Mouse (Mus musculus): ENCODE results near the gene Pprc1. TPM values are rescaled to one million over a fixed set of nuclear protein-coding genes. Genes with fewer than 3 reads are reported as not detected.
A peak's percentile ranks its signal among the peaks of the same experiment; 100 is the strongest.

The Pprc1 gene
- total and polyA plus RNA-seq, 3 experiments: 27.8 to 135 (median 39.3) TPM

GRCm38 (mm10) chr19:46042476-46043011 is 2.1 kb upstream of the Pprc1 start (continued):
- TF ChIP-seq ZKSCAN1 (IDR thresholded peaks at IDR 0.05; ENCODE audit: low read depth, low read length) (no peak), MYB (IDR thresholded peaks at IDR 0.05; ENCODE audit: low read depth, low read length) (no peak)

GRCm38 (mm10) chr19:46043380-46043779 is 1.3 kb upstream of the Pprc1 start:
- H3K79me2 ChIP-seq (ENCODE audit: control insufficient read depth, insufficient read depth, low read length, poor library complexity): peaks cover 64% of the 10 kb centered on the region
- TF ChIP-seq MAX (IDR thresholded peaks at IDR 0.05; ENCODE audit: low read length): 0 out of 2 replicates have a peak, but pooled peaks have one; percentile 18
- peak; percentile 88 for TF ChIP-seq USF1 (IDR thresholded peaks at IDR 0.05; ENCODE audit: low read depth, low read length)
- TF ChIP-seq POLR2A (IDR thresholded peaks at IDR 0.05; ENCODE audit: control insufficient read depth in 1 of 2, insufficient read depth in 1 of 2, low read depth in 1 of 2, low read length in 2 of 2, poor library complexity in 1 of 2): 0 out of 4 replicates have a peak, but pooled peaks of 1 of the 2 experiments have one; percentile 25
- TF ChIP-seq ZMIZ1 (IDR thresholded peaks at IDR 0.05; ENCODE audit: low read depth, low read length): no peak
- no peak for TF ChIP-seq GATA1 (IDR thresholded peaks at IDR 0.05; ENCODE audit: low read depth, low read length)
- TF ChIP-seq BHLHE40 (IDR thresholded peaks at IDR 0.05; ENCODE audit: borderline replicate concordance, low read depth, low read length): peak; percentile 78; the same call in 1 of the 2 replicates
- TF ChIP-seq ZNF384 (IDR thresholded peaks at IDR 0.05; ENCODE audit: low read depth, low read length): no peak
- TF ChIP-seq HCFC1 (IDR thresholded peaks at IDR 0.05; ENCODE audit: low read depth, low read length): no peak
- peak in 1 of 2 experiments; percentile 51; a peak in 2 of 4 replicates for TF ChIP-seq USF2 (IDR thresholded peaks at IDR 0.05; ENCODE audit: borderline replicate concordance in 1 of 2, insufficient read depth in 1 of 2, low read depth in 1 of 2, low read length in 2 of 2)
- TF ChIP-seq MAZ (IDR thresholded peaks at IDR 0.05; ENCODE audit: low read depth, low read length): no peak
- H3K36me3 ChIP-seq (ENCODE audit: control insufficient read depth in 1 of 2, insufficient read depth in 2 of 2, low read length in 2 of 2): peaks cover 0 to 34% of the 10 kb centered on the region in 2 experiments; a peak in 2 of 4 replicates
- no peaks in the 10 kb centered on the region for H3K27me3 ChIP-seq (ENCODE audit: control insufficient read depth in 1 of 2, insufficient read depth in 2 of 2, low read length in 2 of 2)
- H3K27ac ChIP-seq (ENCODE audit: control insufficient read depth, low read depth, low read length): peak overlapping the region; percentile 81
- H3K9ac ChIP-seq (ENCODE audit: control insufficient read depth, low read depth, low read length, poor library complexity, severe bottlenecking): peak overlapping the region; percentile 62
- H3K4me3 ChIP-seq (ENCODE audit: control insufficient read depth in 1 of 2, insufficient read depth in 1 of 2, low read depth in 2 of 2, low read length in 2 of 2): peak overlapping the region; percentile 15 to 18; a peak in 3 of 4 replicates
- no peaks in the 10 kb centered on the region for H3K9me3 ChIP-seq (replicated peaks; ENCODE audit: insufficient read depth, low read length)
- H3K4me1 ChIP-seq (ENCODE audit: control insufficient read depth in 1 of 2, insufficient read depth in 2 of 2, low read length in 2 of 2): peaks cover 25 to 43% of the 10 kb centered on the region in 2 experiments
- no peak for DNase-seq (ENCODE audit: low read depth, low spot score)

- no peaks in the 10 kb centered on the region for H3K27me3 ChIP-seq (ENCODE audit: control insufficient read depth in 1 of 2, insufficient read depth in 2 of 2, low read length in 2 of 2)
- peak; percentile 87 for DNase-seq (ENCODE audit: low read depth, low spot score)
- H3K9ac ChIP-seq (ENCODE audit: control insufficient read depth, low read depth, low read length, poor library complexity, severe bottlenecking): peak within 1 kb of the TSS; percentile 89
- H3K4me3 ChIP-seq (ENCODE audit: control insufficient read depth in 1 of 2, insufficient read depth in 1 of 2, low read depth in 2 of 2, low read length in 2 of 2): peak within 1 kb of the TSS; percentile 76 to 95
- peaks cover 22 to 46% of the 10 kb centered on the region in 2 experiments for H3K4me1 ChIP-seq (ENCODE audit: control insufficient read depth in 1 of 2, insufficient read depth in 2 of 2, low read length in 2 of 2)
- H3K79me2 ChIP-seq (ENCODE audit: control insufficient read depth, insufficient read depth, low read length, poor library complexity): peaks cover 48% of the 10 kb centered on the region
- peak within 1 kb of the TSS; percentile 61 for H3K27ac ChIP-seq (ENCODE audit: control insufficient read depth, low read depth, low read length)
- H3K9me3 ChIP-seq (replicated peaks; ENCODE audit: insufficient read depth, low read length): no peaks in the 10 kb centered on the region
- peaks cover 0 to 35% of the 10 kb centered on the region in 2 experiments; a peak in 2 of 4 replicates for H3K36me3 ChIP-seq (ENCODE audit: control insufficient read depth in 1 of 2, insufficient read depth in 2 of 2, low read length in 2 of 2)
- TF ChIP-seq MAFK (IDR thresholded peaks at IDR 0.05; ENCODE audit: borderline replicate concordance, low read depth, low read length) (no peak), ZMIZ1 (IDR thresholded peaks at IDR 0.05; ENCODE audit: low read depth, low read length) (peak; percentile 40; the same call in 1 of the 2 replicates), MAX (IDR thresholded peaks at IDR 0.05; ENCODE audit: low read length) (peak; percentile 72; the same call in 1 of the 2 replicates), CHD2 (IDR thresholded peaks at IDR 0.05; ENCODE audit: low read length) (no peak), TAL1 (IDR thresholded peaks at IDR 0.05; ENCODE audit: low read length) (no peak), MEF2A (IDR thresholded peaks at IDR 0.05; ENCODE audit: extremely low read depth, insufficient replicate concordance, low read depth, low read length, poor library complexity, severe bottlenecking) (no peak), RCOR1 (IDR thresholded peaks at IDR 0.05; ENCODE audit: low read depth, low read length) (no peak), ZNF384 (IDR thresholded peaks at IDR 0.05; ENCODE audit: low read depth, low read length) (no peak), MXI1 (IDR thresholded peaks at IDR 0.05; ENCODE audit: low read depth, low read length) (peak; percentile 88), UBTF (IDR thresholded peaks at IDR 0.05; ENCODE audit: borderline replicate concordance, insufficient read depth, low read depth, low read length) (no peak), HCFC1 (IDR thresholded peaks at IDR 0.05; ENCODE audit: low read depth, low read length) (peak; percentile 47; the same call in 1 of the 2 replicates), RAD21 (IDR thresholded peaks at IDR 0.05; ENCODE audit: low read depth, low read length) (no peak), MAZ (IDR thresholded peaks at IDR 0.05; ENCODE audit: low read depth, low read length) (0 out of 2 replicates have a peak, but pooled peaks have one; percentile 22), ZKSCAN1 (IDR thresholded peaks at IDR 0.05; ENCODE audit: low read depth, low read length) (no peak), ELF1 (IDR thresholded peaks at IDR 0.05; ENCODE audit: low read depth, low read length) (peak; percentile 35; the same call in 1 of the 2 replicates), ZC3H11A (IDR thresholded peaks at IDR 0.05; ENCODE audit: low read depth, low read length) (no peak), NELFE (IDR thresholded peaks at IDR 0.05; ENCODE audit: low read depth, low read length) (peak; percentile 85), EP300 (IDR thresholded peaks at IDR 0.05; ENCODE audit: low read depth in 1 of 2, low read length in 2 of 2) (no peak; a peak in 1 of 4 replicates), SIN3A (IDR thresholded peaks at IDR 0.05; ENCODE audit: low read length) (peak; percentile 76)
Observed at GRCm38 (mm10) chr19:46044993-46045695, 458 bp downstream of the Pprc1 start, which contains the start of gene Ldb1. Gene Ldb1 (minus strand): TSS chr19:46045214.
